Mouse (Mus musculus) forebrain, postnatal 0 days (tissue): ENCODE results near the gene Inpp5a. TPM values are rescaled to one million over a fixed set of nuclear protein-coding genes. Genes with fewer than 3 reads are reported as not detected.
"Not testable (repeated sequence)": the region's sequence is repeated elsewhere in the genome, so short reads cannot be mapped to it uniquely, and the experiment has no call there.

Experiments
- ATAC-seq: fragments of 200-750 bp; cut with Nextera tagmentation; 2 replicates; pipeline ENCODE4 v1.8.0; 2017; ENCODE audit warnings: mild to moderate bottlenecking, moderate library complexity
- DNase-seq: peaks from one replicate; pipeline ENCODE4 v3.0.0-alpha.2; 2015
- H3K27ac ChIP-seq: fragments of 300-500 bp; sonication (generic); 2 replicates; pipeline ENCODE4 v1.5.1; 2014; ENCODE audit warnings: low read depth, mild to moderate bottlenecking, antibody characterized with exemption, low read length, moderate library complexity, mixed read lengths
- H3K27me3 ChIP-seq: fragments of 300-500 bp; sonication (generic); 2 replicates; pipeline ENCODE4 v1.6.1; 2014; ENCODE audit warnings: mild to moderate bottlenecking, low read length, mixed read lengths; ENCODE audit not compliant: insufficient read depth
- H3K36me3 ChIP-seq: fragments of 300-500 bp; sonication (generic); 2 replicates; pipeline ENCODE4 v1.6.1; 2014; ENCODE audit warnings: mild to moderate bottlenecking, moderate library complexity; ENCODE audit not compliant: insufficient read depth
- H3K4me1 ChIP-seq: fragments of 300-500 bp; sonication (generic); 2 replicates; pipeline ENCODE4 v1.6.1; 2014; ENCODE audit warnings: antibody characterized with exemption; ENCODE audit not compliant: insufficient read depth
- H3K4me2 ChIP-seq: fragments of 300-500 bp; sonication (generic); 2 replicates; pipeline ENCODE4 v1.6.1; 2014; ENCODE audit warnings: low read depth, mild to moderate bottlenecking, moderate library complexity
- H3K4me3 ChIP-seq: fragments of 300-500 bp; sonication (generic); 2 replicates; pipeline ENCODE4 v1.5.1; 2014; ENCODE audit warnings: low read depth, low read length, mixed read lengths
- H3K9ac ChIP-seq: fragments of 300-500 bp; sonication (generic); 2 replicates; pipeline ENCODE4 v1.6.1; 2014; ENCODE audit warnings: mild to moderate bottlenecking
- H3K9me3 ChIP-seq: fragments of 300-500 bp; sonication (generic); 2 replicates; pipeline ENCODE4 v1.6.1; 2016; ENCODE audit warnings: low read length
- CTCF ChIP-seq: sonication (generic); IDR thresholded peaks from 2 replicates; pipeline ENCODE4 v1.5.1; 2016; ENCODE audit warnings: antibody characterized with exemption, control low read depth, low read depth
- WGBS: fragments of 180-500 bp; shearing (Covaris S2); extraction: QIAGEN DNeasy Blood & Tissue Kit; methylation state at CpG from one replicate; pipeline ENCODE4 v1.1.7; 2014; 5-methylcytosine and 5-hydroxymethylcytosine counted together
- polyA plus RNA-seq: library from polyadenylated mRNA; unstranded; fragments of >200 nt; fragmentation: Nextera tagmentation; extraction: Ambion mirVana; gene quantifications from 2 replicates; pipeline ENCODE4 v1.2.1, GENCODE M21; 2015
- total RNA-seq: library from RNA; depleted of rRNA; stranded (reverse); fragments of >200 nt; gene quantifications from 2 replicates; pipeline ENCODE4 v1.2.3, GENCODE M21; 2014

The Inpp5a gene
- total and polyA plus RNA-seq, 2 experiments from 2014 or later: 8.8 to 16.3 TPM

DNA sequence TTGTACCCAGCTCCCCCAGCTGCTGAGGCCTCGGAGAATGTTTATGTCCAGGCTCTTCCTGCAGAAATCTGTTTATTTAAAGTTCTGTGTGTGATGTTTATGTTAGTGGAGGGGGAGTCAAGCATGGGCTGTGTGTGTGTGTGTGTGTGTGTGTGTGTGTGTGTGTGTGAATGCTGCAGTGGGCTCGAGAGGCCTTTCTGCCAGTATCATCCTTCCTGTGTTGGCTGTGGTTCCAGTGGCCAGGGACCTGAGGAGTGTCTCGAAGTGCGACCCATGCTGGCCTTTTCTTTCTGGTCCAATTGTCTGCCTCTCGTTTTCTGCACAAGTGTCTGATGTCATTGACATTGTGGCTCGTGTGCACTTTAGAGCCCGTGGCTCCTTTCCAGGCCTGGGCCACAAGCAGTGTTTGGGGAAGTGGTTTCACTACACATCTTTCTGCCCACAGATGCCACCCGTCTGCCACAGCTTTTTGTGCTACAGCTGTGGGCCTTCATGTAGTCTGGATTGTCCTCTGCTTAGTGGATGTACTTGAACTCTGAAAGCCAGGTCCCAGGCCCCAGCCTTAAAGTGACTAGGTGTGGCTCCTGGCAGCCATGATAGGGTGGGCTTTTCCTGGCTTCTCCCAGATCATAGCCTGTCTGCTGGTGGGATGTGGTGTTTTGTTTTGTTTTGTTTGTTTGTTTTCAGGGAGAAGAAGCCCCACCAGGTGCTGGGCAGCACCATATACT, 23.5 kb downstream of the Inpp5a start:
- Histone ChIP-seq H3K4me2 (no peak overlapping the region), H3K27me3 (no peaks in the 10 kb centered on the region), H3K36me3 (no peaks in the 10 kb centered on the region), H3K27ac (no peak overlapping the region), H3K4me1 (no peaks in the 10 kb centered on the region), H3K9me3 (no peaks in the 10 kb centered on the region), H3K4me3 (no peak overlapping the region), H3K9ac (no peak overlapping the region)
- DNase-seq: no peak
- no peak for TF ChIP-seq CTCF
- ATAC-seq: no peak
- 42% methylated on average over 8 of the region's 8 CpGs for WGBS

DNA sequence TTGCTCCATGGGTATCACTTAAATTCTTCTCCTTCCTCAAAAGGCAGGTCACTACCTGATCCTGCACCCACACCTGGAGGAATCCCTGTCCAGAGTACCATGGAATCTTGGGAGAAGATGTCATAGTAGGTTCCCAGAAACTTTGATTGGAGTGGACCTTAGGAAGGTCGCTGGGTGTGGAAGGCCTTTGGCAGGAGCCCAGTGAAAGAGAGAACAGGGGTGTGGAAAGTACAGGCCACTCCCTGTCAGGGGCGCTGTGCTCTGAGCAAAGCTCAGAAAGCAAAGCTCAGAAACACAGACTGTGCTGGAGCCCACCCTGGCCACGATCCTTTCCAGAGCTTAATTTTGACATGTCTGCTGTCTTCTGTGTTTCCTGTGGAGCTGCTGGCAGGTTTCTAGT, 24.5 kb downstream of the Inpp5a start:
- no peaks in the 10 kb centered on the region for H3K4me1 ChIP-seq

DNA sequence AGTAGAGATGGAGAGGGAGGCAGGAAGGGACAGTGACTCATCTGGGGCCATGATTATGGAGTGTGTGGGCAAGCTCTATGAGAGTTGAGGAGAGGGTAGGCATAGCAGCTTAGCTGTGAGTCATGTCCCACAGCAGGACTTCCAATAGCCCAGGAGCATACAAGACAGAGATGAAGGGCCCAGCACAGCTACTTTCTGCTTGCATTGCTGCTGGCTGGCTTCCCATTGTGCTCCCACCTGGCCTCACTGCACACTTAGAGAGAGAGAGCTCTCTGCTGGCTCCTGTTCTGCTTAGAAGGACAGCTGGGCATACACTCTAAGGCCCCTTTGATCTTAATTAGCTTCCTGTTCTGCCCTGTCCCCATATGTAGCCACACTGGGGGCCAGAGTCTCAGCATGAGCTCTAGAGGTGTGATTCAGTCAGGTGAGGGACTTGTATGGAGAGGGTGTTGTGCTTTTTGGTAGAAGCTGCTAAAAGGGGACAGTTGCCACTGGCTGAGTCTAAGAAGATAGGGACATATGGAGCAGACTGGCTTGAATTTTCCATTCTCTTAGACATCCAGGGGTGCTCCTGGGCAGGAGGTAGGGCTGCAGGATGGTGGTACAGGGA, 26.8 kb downstream of the Inpp5a start:
- ATAC-seq: no peak
- H3K9me3 ChIP-seq: no peaks in the 10 kb centered on the region
- no peak overlapping the region for H3K4me3 ChIP-seq
- TF ChIP-seq CTCF: no peak
- no peaks in the 10 kb centered on the region for H3K27me3 ChIP-seq
- no peak overlapping the region for H3K9ac ChIP-seq
- no peak overlapping the region for H3K27ac ChIP-seq
- no peaks in the 10 kb centered on the region for H3K36me3 ChIP-seq
- no peak for DNase-seq
- H3K4me2 ChIP-seq: no peak overlapping the region
- H3K4me1 ChIP-seq: no peaks in the 10 kb centered on the region

More for the DNA sequence above, 24.5 kb downstream of the Inpp5a start:
- Histone ChIP-seq H3K4me3 (no peak overlapping the region), H3K9ac (no peak overlapping the region), H3K27me3 (no peaks in the 10 kb centered on the region), H3K4me2 (no peak overlapping the region), H3K9me3 (no peaks in the 10 kb centered on the region), H3K27ac (no peak overlapping the region), H3K36me3 (no peaks in the 10 kb centered on the region)
- ATAC-seq (no peak), DNase-seq (no peak)
- TF ChIP-seq CTCF: no peak
- 80% methylated on average over 3 of the region's 3 CpGs for WGBS

DNA sequence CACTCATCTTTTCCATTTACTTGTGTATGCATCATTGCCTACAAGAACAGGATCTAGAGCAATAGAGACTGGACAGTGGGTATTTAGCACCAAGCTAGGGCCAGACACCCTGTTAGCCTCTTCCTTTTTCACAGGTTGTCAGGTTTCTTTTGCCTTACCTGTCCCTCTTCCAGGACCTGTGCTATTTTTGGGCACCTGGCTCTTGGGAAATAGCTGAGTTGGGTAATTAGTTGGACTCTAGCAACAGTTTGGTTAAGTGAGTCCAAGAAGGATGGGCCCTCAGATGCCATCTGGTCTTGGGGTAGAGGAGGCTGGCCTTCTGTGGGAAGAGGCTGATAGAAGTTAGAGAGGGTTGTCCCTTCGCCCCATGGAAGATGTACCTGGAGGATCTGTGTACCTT, 29.5 kb downstream of the Inpp5a start:
- Histone ChIP-seq H3K27me3 (no peaks in the 10 kb centered on the region), H3K27ac (no peak overlapping the region), H3K9me3 (no peaks in the 10 kb centered on the region), H3K9ac (no peak overlapping the region), H3K36me3 (no peaks in the 10 kb centered on the region), H3K4me1 (no peaks in the 10 kb centered on the region), H3K4me2 (no peak overlapping the region), H3K4me3 (no peak overlapping the region)
- 92% methylated on average over 1 of the region's 1 CpGs for WGBS
- no peak for TF ChIP-seq CTCF
- DNase-seq (no peak), ATAC-seq (no peak)

GRCm38 (mm10) chr7:139422827-139423226, 33.9 kb downstream of the Inpp5a start:
- Histone ChIP-seq H3K36me3 (no peaks in the 10 kb centered on the region), H3K4me1 (no peaks in the 10 kb centered on the region), H3K4me3 (no peak overlapping the region), H3K27me3 (no peaks in the 10 kb centered on the region), H3K4me2 (no peak overlapping the region), H3K27ac (no peak overlapping the region), H3K9ac (no peak overlapping the region), H3K9me3 (no peaks in the 10 kb centered on the region)
- ATAC-seq (no peak), DNase-seq (no peak)
- 97% methylated on average over 6 of the region's 6 CpGs for WGBS
- TF ChIP-seq CTCF: no peak

DNA sequence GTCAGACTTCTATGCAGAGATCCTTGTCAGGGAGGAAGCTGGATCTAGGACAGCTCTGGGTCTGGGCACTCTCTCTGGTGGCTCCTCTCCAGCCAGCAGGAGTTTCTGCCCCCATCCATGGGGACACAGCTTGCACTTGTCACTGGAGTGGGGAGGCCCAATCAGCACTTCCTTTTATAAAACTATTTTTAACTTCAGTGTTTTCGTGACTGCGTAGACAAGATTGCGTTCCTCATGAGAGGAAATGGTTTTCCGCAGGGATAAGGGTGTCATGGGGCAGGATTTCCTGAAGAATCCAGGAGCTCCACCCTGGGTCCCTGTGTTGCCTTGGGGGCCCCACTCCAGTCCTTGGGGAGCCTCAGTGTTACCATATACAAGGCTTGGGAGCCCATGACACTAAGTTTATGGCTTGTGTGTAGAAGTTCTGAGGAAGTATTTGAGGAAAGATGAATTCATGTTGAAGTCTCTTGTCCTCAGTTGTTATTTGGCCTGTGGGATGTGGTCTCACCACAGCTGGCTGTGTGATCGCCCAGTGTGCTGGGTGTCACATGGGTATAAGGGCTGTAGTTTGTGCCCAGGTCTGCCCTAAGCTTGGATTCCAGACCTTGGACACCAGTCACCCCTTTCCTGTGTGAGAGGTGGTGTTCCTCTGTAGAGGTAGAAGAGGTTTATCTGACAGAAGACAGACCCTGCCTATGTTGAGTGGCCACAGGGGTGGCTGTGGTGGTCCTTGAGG, 45.4 kb downstream of the Inpp5a start:
- H3K9ac ChIP-seq: no peak overlapping the region
- no peaks in the 10 kb centered on the region for H3K9me3 ChIP-seq
- H3K4me2 ChIP-seq: no peak overlapping the region
- no peaks in the 10 kb centered on the region for H3K27me3 ChIP-seq
- WGBS: 87% methylated on average over 5 of the region's 5 CpGs
- no peaks in the 10 kb centered on the region for H3K36me3 ChIP-seq
- DNase-seq (no peak), ATAC-seq (no peak)
- H3K4me1 ChIP-seq: no peaks in the 10 kb centered on the region
- no peak overlapping the region for H3K4me3 ChIP-seq
- H3K27ac ChIP-seq: no peak overlapping the region
- TF ChIP-seq CTCF: no peak

- not testable (repeated sequence) for ATAC-seq, DNase-seq, H3K4me3 ChIP-seq, H3K27me3 ChIP-seq, H3K27ac ChIP-seq, H3K4me2 ChIP-seq, H3K4me1 ChIP-seq, H3K9me3 ChIP-seq, H3K36me3 ChIP-seq, H3K9ac ChIP-seq
- WGBS: 88% methylated on average over 2 of the region's 2 CpGs
Measured at GRCm38 (mm10) chr7:139434931-139435330, 46.0 kb downstream of the Inpp5a start.
